Mouse (Mus musculus) lung, postnatal 0 days (tissue): ENCODE measurements around the gene Itpr1.

Source experiments
- CTCF ChIP-seq: IDR thresholded peaks from 2 replicates; pipeline ENCODE4 v1.5.1; 2016; ENCODE audit warnings: antibody characterized with exemption, mild to moderate bottlenecking
- EP300 ChIP-seq: IDR thresholded peaks from 2 replicates; pipeline ENCODE4 v1.6.1; 2016; ENCODE audit warnings: antibody characterized with exemption, mild to moderate bottlenecking, control low read depth

DNA sequence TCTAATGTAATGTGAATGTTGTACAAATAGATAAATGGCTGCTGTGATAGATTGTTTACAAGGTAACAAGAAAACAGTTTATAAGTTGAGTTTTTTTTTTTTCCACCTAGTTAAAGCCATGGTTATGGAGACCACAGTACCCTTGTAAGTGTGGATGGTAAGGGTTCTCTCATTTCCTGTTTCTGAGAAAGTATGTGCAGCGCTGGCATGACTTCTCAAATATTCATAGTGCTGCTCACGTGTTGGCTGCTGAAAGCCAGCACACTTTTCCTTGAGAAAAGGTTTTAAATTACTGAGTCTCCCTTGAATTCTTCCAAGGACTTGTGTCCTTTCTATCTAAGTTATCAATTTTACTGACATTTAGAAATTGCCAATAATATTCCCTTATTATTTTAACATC lies 350.1 kb downstream of the Itpr1 start:
- TF ChIP-seq CTCF = no peak
- no peak for TF ChIP-seq EP300
